Mouse (Mus musculus): ENCODE results near the gene Klhl31. TPM values are rescaled to one million over a fixed set of nuclear protein-coding genes. Genes with fewer than 3 reads are reported as not detected.

The Klhl31 gene
- polyA plus RNA-seq, 1 experiment from 2014 or later: 58.7 TPM

- H3K9me3 ChIP-seq (ENCODE audit: control insufficient read depth, low read length): peaks cover 8% of the 10 kb centered on the region; the same call in 1 of the 2 replicates
- no peaks in the 10 kb centered on the region for H3K27me3 ChIP-seq (ENCODE audit: control insufficient read depth, insufficient read depth, low read length)
- no peak overlapping the region for H3K4me2 ChIP-seq (ENCODE audit: low read length)
- no peak for ATAC-seq (ENCODE audit: insufficient number of reproducible peaks, insufficient read depth, low FRiP score, low read depth)
- WGBS: 90% methylated on average over 2 of the region's 2 CpGs
- no peak overlapping the region for H3K9ac ChIP-seq (ENCODE audit: low read length)
- H3K27ac ChIP-seq (replicated peaks in 1 of 2; ENCODE audit: control insufficient read depth in 1 of 2, insufficient read depth in 1 of 2, low read depth in 2 of 2, low read length in 2 of 2): no peak overlapping the region
- H3K4me3 ChIP-seq (ENCODE audit: control insufficient read depth in 1 of 2, insufficient read depth in 1 of 2, low read depth in 1 of 2, low read length in 2 of 2): no peak overlapping the region
- H3K4me1 ChIP-seq (ENCODE audit: control insufficient read depth in 2 of 2, insufficient read depth in 2 of 2, low read length in 2 of 2): no peaks in the 10 kb centered on the region
- no peaks in the 10 kb centered on the region for H3K36me3 ChIP-seq (ENCODE audit: control insufficient read depth, insufficient read depth, low read length)
Observed at GRCm38 (mm10) chr9:77673986-77674385, 37.7 kb downstream of the Klhl31 start.

- no peak for ATAC-seq (ENCODE audit: insufficient number of reproducible peaks, insufficient read depth, low FRiP score, low read depth)
- Histone ChIP-seq H3K27me3 (ENCODE audit: control insufficient read depth, insufficient read depth, low read length) (no peaks in the 10 kb centered on the region), H3K27ac (replicated peaks in 1 of 2; ENCODE audit: control insufficient read depth in 1 of 2, insufficient read depth in 1 of 2, low read depth in 2 of 2, low read length in 2 of 2) (no peak overlapping the region), H3K9me3 (ENCODE audit: control insufficient read depth, low read length) (no peaks in the 10 kb centered on the region), H3K9ac (ENCODE audit: low read length) (no peak overlapping the region), H3K36me3 (ENCODE audit: control insufficient read depth, insufficient read depth, low read length) (no peaks in the 10 kb centered on the region), H3K4me1 (ENCODE audit: control insufficient read depth in 2 of 2, insufficient read depth in 2 of 2, low read length in 2 of 2) (no peaks in the 10 kb centered on the region), H3K4me3 (ENCODE audit: control insufficient read depth in 1 of 2, insufficient read depth in 1 of 2, low read depth in 1 of 2, low read length in 2 of 2) (no peak overlapping the region), H3K4me2 (ENCODE audit: low read length) (no peak overlapping the region)
- WGBS: 76% methylated on average over 4 of the region's 4 CpGs
Observed at GRCm38 (mm10) chr9:77684938-77685337, 48.6 kb downstream of the Klhl31 start.

- Histone ChIP-seq H3K9ac (ENCODE audit: low read length) (no peak overlapping the region), H3K9me3 (ENCODE audit: control insufficient read depth, low read length) (no peaks in the 10 kb centered on the region), H3K27me3 (ENCODE audit: control insufficient read depth, insufficient read depth, low read length) (no peaks in the 10 kb centered on the region), H3K36me3 (ENCODE audit: control insufficient read depth, insufficient read depth, low read length) (no peaks in the 10 kb centered on the region), H3K4me2 (ENCODE audit: low read length) (no peak overlapping the region; the same call in 1 of the 2 replicates), H3K4me1 (ENCODE audit: control insufficient read depth in 2 of 2, insufficient read depth in 2 of 2, low read length in 2 of 2) (no peaks in the 10 kb centered on the region), H3K27ac (replicated peaks in 1 of 2; ENCODE audit: control insufficient read depth in 1 of 2, insufficient read depth in 1 of 2, low read depth in 2 of 2, low read length in 2 of 2) (peak overlapping the region; percentile 8 to 36; a peak in 2 of 4 replicates), H3K4me3 (ENCODE audit: control insufficient read depth in 1 of 2, insufficient read depth in 1 of 2, low read depth in 1 of 2, low read length in 2 of 2) (no peak overlapping the region)
- ATAC-seq (ENCODE audit: insufficient number of reproducible peaks, insufficient read depth, low FRiP score, low read depth): no peak
- 57% methylated on average over 5 of the region's 5 CpGs for whole genome bisulfite sequencing
Observed at GRCm38 (mm10) chr9:77685825-77686500, 49.7 kb downstream of the Klhl31 start.

- ATAC-seq (ENCODE audit: insufficient number of reproducible peaks, insufficient read depth, low FRiP score, low read depth): no peak
- Histone ChIP-seq H3K27ac (replicated peaks in 1 of 2; ENCODE audit: control insufficient read depth in 1 of 2, insufficient read depth in 1 of 2, low read depth in 2 of 2, low read length in 2 of 2) (no peak overlapping the region), H3K4me1 (ENCODE audit: control insufficient read depth in 2 of 2, insufficient read depth in 2 of 2, low read length in 2 of 2) (no peaks in the 10 kb centered on the region), H3K9me3 (ENCODE audit: control insufficient read depth, low read length) (no peaks in the 10 kb centered on the region), H3K4me3 (ENCODE audit: control insufficient read depth in 1 of 2, insufficient read depth in 1 of 2, low read depth in 1 of 2, low read length in 2 of 2) (no peak overlapping the region), H3K36me3 (ENCODE audit: control insufficient read depth, insufficient read depth, low read length) (no peaks in the 10 kb centered on the region), H3K27me3 (ENCODE audit: control insufficient read depth, insufficient read depth, low read length) (no peaks in the 10 kb centered on the region), H3K9ac (ENCODE audit: low read length) (no peak overlapping the region), H3K4me2 (ENCODE audit: low read length) (no peak overlapping the region)
- WGBS: 75% methylated on average over 7 of the region's 7 CpGs
Observed at GRCm38 (mm10) chr9:77692707-77693106, 56.4 kb downstream of the Klhl31 start.

- H3K9ac ChIP-seq (ENCODE audit: low read length): no peak overlapping the region
- H3K9me3 ChIP-seq (ENCODE audit: control insufficient read depth, low read length): no peaks in the 10 kb centered on the region
- 90% methylated on average over 1 of the region's 1 CpGs for WGBS
- no peak overlapping the region for H3K4me3 ChIP-seq (ENCODE audit: control insufficient read depth in 1 of 2, insufficient read depth in 1 of 2, low read depth in 1 of 2, low read length in 2 of 2)
- ATAC-seq (ENCODE audit: insufficient number of reproducible peaks, insufficient read depth, low FRiP score, low read depth): no peak
- H3K27me3 ChIP-seq (ENCODE audit: control insufficient read depth, insufficient read depth, low read length): no peaks in the 10 kb centered on the region
- H3K36me3 ChIP-seq (ENCODE audit: control insufficient read depth, insufficient read depth, low read length): no peaks in the 10 kb centered on the region
- H3K4me2 ChIP-seq (ENCODE audit: low read length): no peak overlapping the region
- H3K27ac ChIP-seq (replicated peaks in 1 of 2; ENCODE audit: control insufficient read depth in 1 of 2, insufficient read depth in 1 of 2, low read depth in 2 of 2, low read length in 2 of 2): no peak overlapping the region
- H3K4me1 ChIP-seq (ENCODE audit: control insufficient read depth in 2 of 2, insufficient read depth in 2 of 2, low read length in 2 of 2): no peaks in the 10 kb centered on the region
Observed at GRCm38 (mm10) chr9:77693405-77693804, 57.1 kb downstream of the Klhl31 start.

- WGBS: 76% methylated on average over 5 of the region's 5 CpGs
- H3K4me3 ChIP-seq (ENCODE audit: control insufficient read depth in 1 of 2, insufficient read depth in 1 of 2, low read depth in 1 of 2, low read length in 2 of 2): no peak overlapping the region
- H3K4me2 ChIP-seq (ENCODE audit: low read length): no peak overlapping the region
Observed at GRCm38 (mm10) chr9:77695586-77695985, 59.3 kb downstream of the Klhl31 start.

GRCm38 (mm10) chr9:77703476-77703875 is 67.2 kb downstream of the Klhl31 start:
- no peaks in the 10 kb centered on the region for H3K27me3 ChIP-seq (ENCODE audit: control insufficient read depth, insufficient read depth, low read length)
- H3K9me3 ChIP-seq (ENCODE audit: control insufficient read depth, low read length): no peaks in the 10 kb centered on the region
- H3K4me2 ChIP-seq (ENCODE audit: low read length): no peak overlapping the region
- H3K36me3 ChIP-seq (ENCODE audit: control insufficient read depth, insufficient read depth, low read length): no peaks in the 10 kb centered on the region
- WGBS: 84% methylated on average over 4 of the region's 4 CpGs
- H3K9ac ChIP-seq (ENCODE audit: low read length): no peak overlapping the region
- no peak overlapping the region for H3K27ac ChIP-seq (replicated peaks in 1 of 2; ENCODE audit: control insufficient read depth in 1 of 2, insufficient read depth in 1 of 2, low read depth in 2 of 2, low read length in 2 of 2)
- no peak for ATAC-seq (ENCODE audit: insufficient number of reproducible peaks, insufficient read depth, low FRiP score, low read depth)
- no peaks in the 10 kb centered on the region for H3K4me1 ChIP-seq (ENCODE audit: control insufficient read depth in 2 of 2, insufficient read depth in 2 of 2, low read length in 2 of 2)
- H3K4me3 ChIP-seq (ENCODE audit: control insufficient read depth in 1 of 2, insufficient read depth in 1 of 2, low read depth in 1 of 2, low read length in 2 of 2): no peak overlapping the region

More at GRCm38 (mm10) chr9:77695586-77695985, 59.3 kb downstream of the Klhl31 start:
- Histone ChIP-seq H3K4me1 (ENCODE audit: control insufficient read depth in 2 of 2, insufficient read depth in 2 of 2, low read length in 2 of 2) (no peaks in the 10 kb centered on the region), H3K9ac (ENCODE audit: low read length) (no peak overlapping the region), H3K27me3 (ENCODE audit: control insufficient read depth, insufficient read depth, low read length) (no peaks in the 10 kb centered on the region), H3K9me3 (ENCODE audit: control insufficient read depth, low read length) (no peaks in the 10 kb centered on the region), H3K36me3 (ENCODE audit: control insufficient read depth, insufficient read depth, low read length) (no peaks in the 10 kb centered on the region), H3K27ac (replicated peaks in 1 of 2; ENCODE audit: control insufficient read depth in 1 of 2, insufficient read depth in 1 of 2, low read depth in 2 of 2, low read length in 2 of 2) (no peak overlapping the region)
- ATAC-seq (ENCODE audit: insufficient number of reproducible peaks, insufficient read depth, low FRiP score, low read depth): no peak

- H3K27ac ChIP-seq (replicated peaks in 1 of 2; ENCODE audit: control insufficient read depth in 1 of 2, insufficient read depth in 1 of 2, low read depth in 2 of 2, low read length in 2 of 2): no peak overlapping the region
- H3K4me1 ChIP-seq (ENCODE audit: control insufficient read depth in 2 of 2, insufficient read depth in 2 of 2, low read length in 2 of 2): no peaks in the 10 kb centered on the region
- 75% methylated on average over 4 of the region's 4 CpGs for WGBS
- H3K9ac ChIP-seq (ENCODE audit: low read length): no peak overlapping the region
- no peak overlapping the region for H3K4me2 ChIP-seq (ENCODE audit: low read length)
- H3K27me3 ChIP-seq (ENCODE audit: control insufficient read depth, insufficient read depth, low read length): no peaks in the 10 kb centered on the region
- H3K9me3 ChIP-seq (ENCODE audit: control insufficient read depth, low read length): no peaks in the 10 kb centered on the region
- no peaks in the 10 kb centered on the region for H3K36me3 ChIP-seq (ENCODE audit: control insufficient read depth, insufficient read depth, low read length)
- no peak for ATAC-seq (ENCODE audit: insufficient number of reproducible peaks, insufficient read depth, low FRiP score, low read depth)
- H3K4me3 ChIP-seq (ENCODE audit: control insufficient read depth in 1 of 2, insufficient read depth in 1 of 2, low read depth in 1 of 2, low read length in 2 of 2): no peak overlapping the region
Observed at GRCm38 (mm10) chr9:77704108-77704507, 67.8 kb downstream of the Klhl31 start.
